Mouse (Mus musculus) layer of hippocampus, postnatal 36 days (tissue): ENCODE measurements around the gene Neurl2. TPM values are rescaled to one million over a fixed set of nuclear protein-coding genes. Genes with fewer than 3 reads are reported as not detected.
"Not testable (repeated sequence)": the region's sequence is repeated elsewhere in the genome, so short reads cannot be mapped to it uniquely, and the experiment has no call there.

Experiments
- DNase-seq, 2 experiments: peaks; one replicate each; pipeline ENCODE4 v3.0.0; 2022
- total RNA-seq, 2 experiments: library from RNA; stranded (reverse); gene quantifications; 2 replicates each; pipeline ENCODE4 v1.2.3; 2021

The Neurl2 gene
- total RNA-seq, 2 experiments from 2014 or later: 1.8 to 2.7 TPM

DNA sequence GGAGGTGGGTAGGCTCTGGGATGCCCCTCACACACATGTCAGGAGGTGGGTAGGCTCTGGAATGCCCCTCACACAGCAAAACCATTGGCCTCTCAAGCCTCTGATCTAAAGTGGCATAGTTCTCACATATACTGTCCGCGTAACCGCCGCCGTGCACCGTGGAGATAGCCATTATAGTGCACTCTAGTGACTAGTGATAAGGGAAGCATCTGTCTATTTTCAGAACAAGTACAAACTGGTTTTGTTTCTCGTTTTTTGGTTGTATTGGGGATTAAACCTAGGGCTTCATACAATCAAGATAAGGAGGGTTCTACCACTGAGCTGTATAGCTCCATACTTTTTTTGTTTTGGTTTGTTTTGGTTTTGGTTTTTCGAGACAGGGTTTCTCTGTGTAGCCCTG lies 17.4 kb downstream of the Neurl2 start:
- DNase-seq: no peak

DNA sequence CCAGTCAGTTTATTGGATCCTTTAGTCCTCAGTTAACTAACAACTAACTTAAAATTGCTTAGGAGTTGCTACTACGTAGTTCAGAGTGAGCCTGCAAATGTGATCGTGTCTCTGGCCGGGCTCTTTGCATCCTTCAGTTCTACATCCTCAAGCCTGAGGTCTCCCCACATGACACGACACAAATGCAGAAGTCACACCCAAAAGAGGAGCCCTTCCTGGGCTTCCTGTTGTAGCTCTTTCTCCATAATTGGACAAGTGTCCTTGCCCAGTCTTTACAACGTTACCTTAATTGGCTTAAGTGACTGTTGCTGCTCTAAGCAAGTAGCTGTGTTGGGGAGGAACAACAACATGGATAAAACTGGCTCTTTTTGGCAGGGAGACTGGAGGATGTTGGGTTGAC lies 17.9 kb downstream of the Neurl2 start:
- DNase-seq: no peak

DNA sequence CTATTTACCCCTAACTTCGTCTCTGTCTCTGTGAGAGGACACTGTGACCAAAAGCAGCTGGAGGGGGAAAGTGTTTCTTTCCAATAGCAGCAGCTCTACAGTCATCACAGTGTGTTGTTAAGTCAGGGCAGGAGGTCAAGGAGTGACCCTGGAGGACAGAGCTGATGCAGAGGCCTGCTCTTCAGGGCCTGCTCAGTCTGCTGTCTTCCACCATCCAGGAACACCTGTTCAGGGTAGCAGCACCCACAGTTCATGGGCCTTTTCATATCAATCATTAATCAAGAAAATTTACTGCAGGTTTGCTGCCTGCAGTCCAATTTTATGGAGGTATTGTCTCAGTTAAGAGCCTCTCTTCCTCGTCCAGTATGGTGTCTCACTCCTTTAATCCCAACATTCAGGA lies 19.7 kb downstream of the Neurl2 start:
- DNase-seq: no peak

DNA sequence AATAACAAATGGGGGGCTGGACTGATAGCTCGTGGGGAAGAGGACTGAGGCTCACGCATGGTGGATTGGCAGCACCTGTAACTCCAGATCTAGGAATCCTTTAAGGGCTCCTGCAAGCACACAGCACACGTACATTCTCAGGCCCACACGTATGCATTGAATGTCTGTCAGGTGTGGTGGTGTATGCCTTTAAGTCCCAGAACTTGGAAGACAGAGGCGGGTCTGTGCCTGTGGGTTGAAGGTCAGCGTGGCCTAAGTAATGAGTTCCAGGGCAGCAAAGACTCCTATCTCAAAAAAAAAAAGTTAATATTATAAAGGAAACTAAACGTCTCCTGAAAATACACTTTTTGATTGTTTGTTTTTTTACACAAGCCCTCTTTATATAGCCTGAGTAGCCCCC lies 26.6 kb downstream of the Neurl2 start:
- no peak for DNase-seq

DNA sequence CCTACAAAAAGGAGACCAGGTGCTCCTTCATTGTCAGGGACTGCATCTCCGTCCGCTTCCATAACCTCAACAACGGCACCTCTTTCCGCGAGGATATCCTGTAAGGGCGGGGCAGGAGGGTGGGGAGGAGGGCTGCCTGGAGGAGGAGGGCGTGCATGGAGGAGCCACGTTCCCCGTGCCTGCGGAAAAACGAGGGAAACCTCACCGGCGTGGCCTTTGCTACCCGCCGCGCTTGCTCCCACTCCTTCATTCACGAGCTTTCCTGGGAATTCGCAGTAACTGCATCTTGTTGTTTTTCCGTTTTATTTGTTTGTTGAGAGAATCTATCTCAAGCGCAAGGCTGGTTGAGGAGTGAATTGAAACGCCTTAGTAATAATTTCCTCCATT lies 27.9 kb downstream of the Neurl2 start:
- no peak for DNase-seq

DNA sequence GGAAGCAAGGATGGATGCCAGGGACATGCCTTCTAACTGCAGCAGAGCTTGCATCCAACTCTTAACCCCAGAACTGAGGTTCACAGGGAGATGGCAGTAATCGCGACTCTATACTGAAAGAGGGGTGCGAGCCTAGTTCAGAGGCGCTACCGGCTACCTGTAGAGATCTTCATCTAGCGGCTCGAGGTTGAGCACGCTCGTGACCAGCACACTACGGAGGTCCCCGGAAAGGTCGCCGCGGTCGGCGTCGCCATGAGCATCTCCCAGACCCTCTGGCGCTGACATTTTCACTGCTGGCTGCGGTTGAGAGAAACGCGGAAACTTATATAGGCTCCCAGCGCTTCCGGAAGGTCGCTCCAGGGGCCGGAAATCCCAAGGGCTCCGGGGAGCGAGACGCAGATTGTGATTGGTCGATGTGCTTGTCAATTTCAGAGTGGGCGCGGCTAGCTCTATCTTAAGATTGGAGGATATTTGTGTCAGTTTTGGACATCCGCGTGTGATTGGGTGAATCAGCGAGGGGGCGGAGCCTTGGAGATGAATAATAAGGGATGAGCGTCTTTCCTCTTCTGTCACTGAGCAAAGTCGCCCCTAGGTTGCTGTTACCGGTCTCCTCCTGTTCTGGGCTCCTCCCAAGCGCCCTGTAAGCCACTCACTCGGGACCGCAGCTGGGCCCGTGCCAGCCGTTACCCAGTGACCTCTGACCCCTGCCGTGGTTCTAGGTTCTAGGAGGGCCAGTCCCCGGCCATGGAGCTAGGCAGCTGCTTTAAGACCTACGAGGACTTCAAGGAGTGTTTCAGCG lies 28.5 kb downstream of the Neurl2 start, which contains the start of the genes Acot8 and Zswim3:
Gene Acot8 (minus strand): TSS at position 350 of the 799 bp plus-strand sequence.
Gene Zswim3 (plus strand): TSS at position 566 of the 799 bp plus-strand sequence.
- peak; percentile 97 to 99 for DNase-seq

DNA sequence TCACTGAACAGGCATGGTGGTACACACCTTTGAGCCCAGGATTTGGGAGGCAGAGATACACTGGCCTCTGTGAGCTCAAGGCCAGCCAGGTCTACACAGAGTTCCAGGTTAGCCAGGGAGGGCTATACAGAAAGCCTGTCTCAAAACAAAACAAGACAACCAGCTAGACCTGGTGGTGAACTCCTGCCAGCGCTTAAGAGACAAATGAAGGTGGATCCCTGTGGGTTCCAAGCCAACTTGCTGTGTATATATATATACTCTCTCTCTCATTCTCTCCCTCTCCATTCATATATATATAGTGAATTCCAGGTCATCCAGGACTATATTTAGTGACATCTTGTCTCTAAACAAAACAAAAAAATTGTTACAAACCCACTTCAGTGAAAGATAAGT lies 29.3 kb downstream of the Neurl2 start:
- no peak for DNase-seq

DNA sequence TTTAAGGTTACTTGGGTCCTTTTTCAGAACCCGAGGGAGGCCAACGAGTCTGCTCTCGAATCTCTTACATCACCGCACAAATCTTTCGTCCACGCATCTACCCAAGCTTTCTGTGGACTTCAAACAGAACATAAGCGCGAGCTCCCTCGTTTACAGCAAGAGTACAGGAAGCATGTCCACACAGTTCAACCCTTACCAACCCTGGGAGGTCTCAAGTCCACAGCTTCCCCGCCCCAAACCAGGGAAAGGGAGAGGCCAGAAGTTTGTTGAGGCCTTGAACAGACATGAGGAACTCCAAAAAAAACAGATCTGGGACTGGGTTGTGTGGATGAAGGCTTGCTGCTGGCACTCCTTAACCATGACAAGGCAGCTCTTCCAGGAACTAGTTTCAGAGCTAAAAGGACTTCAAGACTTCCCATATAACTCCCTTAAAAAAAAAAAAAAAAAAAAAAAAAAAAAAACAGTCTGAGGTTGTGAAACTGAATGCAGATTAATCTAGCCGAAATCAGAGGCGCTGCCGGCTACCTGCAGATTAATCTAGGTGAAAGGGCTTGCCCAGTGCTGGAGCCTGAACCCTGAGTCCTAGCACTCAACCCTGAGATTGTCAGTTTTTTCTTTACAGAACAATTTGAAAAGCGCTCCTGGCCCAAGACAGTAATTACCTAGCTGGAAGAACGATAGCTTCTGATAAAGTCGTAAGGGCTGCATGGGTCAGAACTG lies 29.9 kb downstream of the Neurl2 start:
- DNase-seq: no peak

DNA sequence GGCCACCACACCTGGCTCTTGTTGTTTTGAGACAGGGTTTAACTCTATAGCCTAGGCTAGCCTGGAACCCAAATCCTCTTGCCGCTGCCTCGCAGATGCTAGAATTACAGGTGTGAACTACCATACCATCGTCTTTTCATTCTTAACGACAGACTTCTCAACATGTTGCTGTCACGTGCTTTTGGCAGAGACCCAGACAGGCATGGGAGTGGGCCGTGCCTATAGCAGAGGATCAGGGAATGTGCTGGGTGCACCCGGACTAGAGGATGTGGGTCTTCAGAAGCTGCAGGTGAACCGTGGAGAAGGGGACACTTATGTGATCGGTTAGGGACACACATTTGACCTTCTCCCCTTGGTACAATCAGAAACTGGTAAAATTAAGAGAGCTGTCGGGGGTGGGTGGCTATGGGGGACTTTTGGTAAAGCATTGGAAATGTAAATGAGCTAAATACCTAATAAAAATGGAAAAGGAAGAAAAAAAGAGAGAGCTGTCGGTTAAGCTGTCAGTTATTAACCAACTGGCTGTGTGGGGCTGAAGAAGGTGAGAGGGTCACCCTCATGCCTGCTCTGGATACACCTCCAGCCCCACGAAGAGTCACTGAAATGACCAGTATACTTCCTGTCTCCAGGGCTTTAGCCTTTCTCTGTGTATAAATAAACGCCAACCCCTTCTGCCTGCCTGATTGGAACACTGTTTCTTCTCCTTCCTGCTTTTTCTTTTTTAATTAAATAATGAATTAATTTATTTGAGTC lies 32.8 kb downstream of the Neurl2 start:
- DNase-seq: no peak

DNA sequence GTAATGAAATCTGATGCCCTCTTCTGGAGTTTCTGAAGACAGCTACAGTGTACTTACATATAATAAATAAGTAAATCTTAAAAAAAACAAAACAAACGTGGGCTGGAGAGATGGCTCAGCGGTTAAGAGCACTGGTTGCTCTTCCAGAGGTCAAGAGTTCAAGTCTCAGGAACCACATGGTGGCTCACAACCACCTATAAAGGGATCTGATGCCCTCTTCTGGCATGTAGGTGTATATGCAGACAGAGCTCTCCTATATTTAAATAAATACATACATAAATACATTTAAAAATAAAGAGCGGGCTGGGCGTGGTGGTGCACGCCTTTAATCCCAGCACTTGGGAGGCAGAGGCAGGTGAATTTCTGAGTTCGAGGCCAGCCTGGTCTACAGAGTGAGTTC lies 34.7 kb downstream of the Neurl2 start:
- DNase-seq: not testable (repeated sequence)

DNA sequence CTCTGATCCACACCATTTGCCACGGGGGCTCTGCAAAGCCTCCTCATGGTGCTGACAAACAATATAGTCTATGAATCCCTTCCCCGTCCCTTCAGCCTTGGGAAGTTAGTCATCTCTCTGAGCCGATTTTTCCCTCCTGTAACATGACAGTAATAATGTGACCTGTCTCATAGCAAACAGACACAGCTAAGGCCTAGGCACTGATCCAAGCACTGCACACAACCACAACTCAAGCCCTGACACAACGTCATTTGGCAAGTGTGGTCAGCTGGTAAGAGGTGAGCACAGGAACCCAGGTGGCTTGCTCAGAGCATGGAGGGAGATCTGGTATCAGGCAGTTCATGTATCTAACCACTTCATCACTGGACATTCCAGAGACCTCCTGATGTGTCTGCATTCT lies 37.4 kb downstream of the Neurl2 start:
- no peak for DNase-seq

DNA sequence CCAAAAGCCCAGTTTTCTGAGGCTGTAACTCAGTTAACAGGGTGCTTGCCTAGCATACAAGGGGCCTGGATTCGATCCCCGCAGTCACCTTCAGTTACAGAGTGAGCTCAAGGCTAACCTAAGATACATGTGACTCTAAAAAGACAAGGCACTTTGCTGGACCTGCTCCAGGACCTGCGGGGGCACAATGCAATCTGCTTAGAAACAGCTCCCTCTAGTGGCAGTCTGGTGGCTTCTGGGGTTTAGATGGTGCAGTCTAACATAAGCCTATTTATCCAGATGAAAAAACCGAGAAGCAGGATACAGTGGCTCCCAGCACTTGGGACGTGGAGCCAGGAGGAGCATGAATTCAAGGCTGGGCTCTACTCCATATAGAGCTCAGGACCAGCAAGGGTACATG lies 39.0 kb downstream of the Neurl2 start:
- peak; percentile 74 to 81 for DNase-seq

DNA sequence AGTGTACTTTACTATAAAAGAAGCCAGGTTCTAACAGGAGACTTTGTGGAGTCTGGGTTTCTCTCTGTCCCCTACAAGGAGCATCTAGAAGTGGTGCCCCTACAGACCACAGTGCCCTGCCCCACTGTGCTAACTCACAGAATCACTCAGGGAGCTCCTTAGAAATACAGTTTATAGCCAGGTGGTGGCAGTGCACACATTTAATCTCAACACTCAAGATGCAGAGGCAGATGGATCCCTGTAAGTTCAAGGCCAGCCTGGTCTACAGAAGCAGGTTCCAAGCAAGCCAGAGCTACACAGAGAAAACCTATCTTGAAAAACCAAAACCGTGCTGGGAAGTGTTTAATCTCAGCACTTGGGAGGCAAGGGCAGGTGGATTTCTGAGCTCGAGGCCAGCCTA lies 39.5 kb downstream of the Neurl2 start:
- no peak for DNase-seq

DNA sequence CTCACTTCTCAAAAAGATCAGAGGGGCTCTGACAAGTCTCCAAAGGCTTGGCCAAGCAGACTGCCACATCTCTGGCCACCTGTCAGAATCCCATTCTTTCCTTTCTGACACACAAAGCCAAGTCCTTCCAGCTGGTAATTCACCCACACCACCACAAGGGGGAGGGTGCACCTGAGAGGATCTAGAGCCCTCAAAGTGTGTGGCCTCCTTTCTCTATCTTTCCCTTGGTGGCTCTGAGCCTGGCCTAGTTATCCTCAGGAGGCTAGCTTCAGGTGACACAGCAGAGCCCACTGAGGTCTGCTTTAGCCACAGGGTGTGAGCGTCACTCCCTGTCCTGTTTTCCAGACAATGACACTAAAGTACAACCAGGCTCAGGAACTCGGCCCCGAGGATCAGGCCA lies 40.0 kb downstream of the Neurl2 start:
- DNase-seq: no peak

DNA sequence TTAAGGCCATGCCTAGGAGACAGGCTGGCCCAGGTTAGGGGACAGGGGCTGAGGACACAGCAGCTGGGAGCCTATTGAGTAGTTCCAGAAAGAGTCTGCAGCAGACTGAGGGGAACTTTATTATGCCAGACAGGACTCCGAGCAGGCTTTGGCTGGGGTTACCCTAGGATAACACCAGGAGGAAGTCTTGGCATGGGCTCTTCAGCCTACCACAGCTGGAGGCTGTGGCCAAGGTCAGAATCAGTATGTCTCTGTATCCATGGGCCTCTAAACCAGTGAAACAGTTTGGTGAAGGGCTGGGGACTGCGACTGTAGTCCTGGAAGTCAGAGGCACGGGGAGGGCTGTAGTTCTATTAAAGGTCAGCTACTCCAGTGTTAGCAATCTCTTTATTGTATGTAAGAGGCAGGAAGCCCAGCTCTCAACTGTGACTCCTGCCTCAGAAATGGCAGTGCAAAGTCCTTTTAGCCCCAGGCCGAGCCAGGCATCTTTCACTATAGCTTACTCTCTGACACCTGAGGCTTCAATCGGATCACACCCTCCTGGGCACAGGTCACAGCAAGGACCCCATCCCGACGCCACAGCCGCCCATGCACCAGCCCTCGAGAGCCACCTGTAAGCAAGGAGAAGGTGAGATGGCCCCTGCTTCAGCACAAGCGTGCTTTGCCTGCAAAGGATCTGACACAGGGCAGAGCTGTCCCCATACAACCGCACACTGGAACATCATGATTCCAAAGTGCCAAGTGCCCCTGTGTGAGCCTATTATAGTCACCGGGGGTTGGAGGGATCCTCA lies 40.7 kb downstream of the Neurl2 start:
- DNase-seq: no peak

DNA sequence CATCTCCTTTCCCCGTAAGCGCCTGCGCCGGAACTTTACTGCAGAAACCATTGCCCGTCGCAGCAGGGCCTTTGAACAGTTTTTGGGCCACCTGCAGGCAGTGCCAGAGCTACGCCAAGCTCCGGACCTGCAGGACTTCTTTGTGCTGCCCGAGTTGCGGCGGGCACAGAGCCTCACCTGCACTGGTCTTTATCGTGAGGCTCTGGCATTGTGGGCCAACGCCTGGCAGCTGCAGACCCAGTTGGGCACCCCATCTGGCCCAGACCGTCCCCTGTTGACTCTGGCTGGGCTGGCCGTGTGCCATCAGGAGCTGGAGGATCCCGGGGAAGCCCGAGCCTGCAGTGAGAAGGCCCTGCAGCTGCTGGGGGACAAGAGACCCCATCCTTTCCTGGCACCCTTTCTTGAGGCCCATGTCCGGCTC lies 41.4 kb downstream of the Neurl2 start:
- no peak for DNase-seq

DNA sequence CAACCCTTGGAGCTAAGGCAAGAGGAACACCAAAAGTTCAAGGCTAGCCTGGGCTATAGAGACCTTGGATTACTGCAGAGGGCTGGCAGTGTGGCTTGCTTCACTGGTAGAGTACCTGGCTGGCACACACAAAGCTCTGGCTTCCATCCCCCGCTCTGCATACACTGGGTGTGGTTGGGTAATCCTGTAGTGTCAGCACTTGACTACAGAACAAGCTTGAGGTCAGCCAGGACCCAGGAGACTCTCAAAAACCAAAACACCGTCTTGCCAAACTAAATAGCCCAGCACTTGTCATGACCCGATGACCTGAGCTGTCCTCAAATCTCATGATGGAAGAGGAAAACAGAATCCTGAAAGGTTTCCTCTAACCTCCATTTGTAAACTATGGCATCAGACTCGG lies 42.8 kb downstream of the Neurl2 start:
- no peak for DNase-seq

DNA sequence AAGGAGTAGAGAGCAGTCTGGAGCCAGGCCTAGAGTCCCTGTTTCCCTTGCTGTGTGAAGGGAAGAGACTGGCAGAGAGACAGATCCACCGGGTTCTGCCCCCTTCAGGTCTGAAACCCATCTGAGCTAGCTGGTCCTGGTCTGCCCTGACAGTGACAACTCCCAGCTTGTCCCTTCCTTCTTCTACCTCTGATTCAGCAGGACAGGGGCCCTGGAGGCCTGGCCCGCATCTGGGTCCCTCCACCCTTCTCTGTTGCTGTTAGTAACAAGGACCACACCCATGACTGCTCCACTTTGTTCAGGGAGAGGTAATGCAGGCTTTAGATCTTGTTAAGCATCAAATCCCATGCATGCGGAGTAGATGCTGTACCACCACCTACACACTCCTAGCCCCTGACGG lies 44.8 kb downstream of the Neurl2 start:
- DNase-seq: no peak

DNA sequence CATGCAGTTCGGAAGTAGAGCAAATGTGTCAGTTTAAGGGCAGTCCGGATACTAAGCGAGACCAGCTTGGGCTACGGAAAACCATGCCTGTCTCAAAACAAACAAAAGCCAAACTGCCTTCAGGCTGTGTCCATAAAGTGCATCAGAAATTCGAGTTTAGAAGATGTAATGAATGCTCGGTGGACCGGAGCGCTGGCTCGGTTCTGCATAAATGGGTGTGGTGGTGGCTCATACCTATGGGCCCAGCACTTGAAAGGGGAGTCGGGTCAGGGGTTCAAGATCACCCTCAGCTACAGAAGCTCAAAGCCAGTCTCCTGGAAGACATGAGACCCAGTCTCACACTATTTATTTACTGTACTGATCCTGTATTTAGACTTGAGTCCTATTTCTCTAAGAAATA lies 45.5 kb downstream of the Neurl2 start:
- no peak for DNase-seq

DNA sequence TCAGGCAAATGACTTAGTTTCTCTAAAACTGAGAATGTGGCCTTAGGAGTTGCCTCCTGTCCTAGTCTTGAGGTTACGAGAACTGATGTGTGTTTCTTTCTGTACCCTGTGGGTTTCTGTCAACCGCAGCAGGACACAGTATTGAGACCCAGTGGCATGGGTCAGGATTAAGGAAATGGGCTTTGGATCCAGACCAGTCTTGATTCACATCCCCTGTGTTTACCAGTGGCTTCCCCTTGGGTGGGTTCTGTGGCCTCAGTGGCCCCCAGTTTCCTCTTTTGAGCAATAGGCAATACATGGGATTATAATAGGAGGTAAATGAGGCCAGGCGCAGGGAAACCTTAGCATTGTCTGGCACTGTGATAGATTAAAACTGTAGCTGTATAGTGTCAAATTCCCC lies 46.2 kb downstream of the Neurl2 start:
- no peak for DNase-seq

DNA sequence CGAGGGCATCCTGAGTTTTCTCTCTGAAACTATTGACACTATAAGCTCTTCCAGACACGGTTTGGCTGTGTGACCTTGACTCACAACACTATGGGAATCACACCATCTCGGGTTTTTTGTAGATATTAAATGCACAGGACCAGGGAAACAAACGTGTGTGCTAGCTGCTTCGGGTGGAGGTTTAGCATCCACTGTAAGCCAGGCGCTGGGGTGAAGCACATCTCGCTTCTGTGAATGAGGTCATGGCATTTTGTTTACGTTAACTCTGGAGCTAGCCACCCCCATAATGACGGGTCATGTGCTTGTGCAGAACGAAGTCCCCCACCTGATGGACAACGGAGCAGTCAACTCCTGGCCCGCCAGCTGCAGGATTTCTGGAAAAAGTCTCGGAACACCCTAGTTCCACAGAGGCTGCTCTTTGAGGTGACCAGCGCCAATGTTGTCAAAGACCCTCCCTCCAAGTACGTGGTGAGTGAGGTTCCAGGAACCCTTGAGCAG lies 46.8 kb downstream of the Neurl2 start:
- no peak for DNase-seq
